Mouse (Mus musculus): Measurements from ENCODE around the gene Dnajb14. TPM values are rescaled to one million over a fixed set of nuclear protein-coding genes. Genes with fewer than 3 reads are reported as not detected.
"Not testable (repeated sequence)": the region's sequence is repeated elsewhere in the genome, so short reads cannot be mapped to it uniquely, and the experiment has no call there.

Dnajb14 gene
- polyA plus RNA-seq, 2 experiments from 2014 or later: 5.0 to 6.0 TPM

GRCm38 (mm10) chr3:137918932-137919311 lies 51.4 kb downstream of the Dnajb14 start:
- peak; percentile 5 for ATAC-seq

- ATAC-seq: no peak
These were observed 51.9 kb downstream of the Dnajb14 start for GRCm38 (mm10) chr3:137919398-137919797.

GRCm38 (mm10) chr3:137920594-137920993 lies 53.1 kb downstream of the Dnajb14 start:
- no peak for ATAC-seq

- ATAC-seq: no peak
These were observed 59.5 kb downstream of the Dnajb14 start for GRCm38 (mm10) chr3:137927010-137927409.

- ATAC-seq: no peak
These were observed 62.5 kb downstream of the Dnajb14 start for GRCm38 (mm10) chr3:137929940-137930339.

- no peak for ATAC-seq
These were observed 65.3 kb downstream of the Dnajb14 start for GRCm38 (mm10) chr3:137932748-137933147.

- peak; percentile 16 for ATAC-seq
These were observed 66.5 kb downstream of the Dnajb14 start for GRCm38 (mm10) chr3:137933986-137934385.

- no peak for ATAC-seq
These were observed 68.4 kb downstream of the Dnajb14 start for GRCm38 (mm10) chr3:137935570-137936525.

GRCm38 (mm10) chr3:137936541-137936940 lies 69.1 kb downstream of the Dnajb14 start:
- no peak for ATAC-seq

GRCm38 (mm10) chr3:137938608-137939007 lies 71.1 kb downstream of the Dnajb14 start:
- no peak for ATAC-seq

GRCm38 (mm10) chr3:137940757-137941156 lies 73.3 kb downstream of the Dnajb14 start:
- ATAC-seq: no peak

GRCm38 (mm10) chr3:137941555-137941954 lies 74.1 kb downstream of the Dnajb14 start:
- no peak for ATAC-seq

- no peak for ATAC-seq
These were observed 74.7 kb downstream of the Dnajb14 start for GRCm38 (mm10) chr3:137942098-137942622.

GRCm38 (mm10) chr3:137943737-137944154 lies 76.3 kb downstream of the Dnajb14 start:
- ATAC-seq: no peak

GRCm38 (mm10) chr3:137946827-137947226 lies 79.4 kb downstream of the Dnajb14 start:
- no peak for ATAC-seq

- no peak for ATAC-seq
These were observed 80.0 kb downstream of the Dnajb14 start for GRCm38 (mm10) chr3:137947525-137947924.

- ATAC-seq: no peak
These were observed 82.9 kb downstream of the Dnajb14 start for GRCm38 (mm10) chr3:137950191-137950885.

GRCm38 (mm10) chr3:137951302-137951701 lies 83.8 kb downstream of the Dnajb14 start:
- not testable (repeated sequence) for ATAC-seq

- ATAC-seq: no peak
These were observed 84.3 kb downstream of the Dnajb14 start for GRCm38 (mm10) chr3:137951819-137952218.

- peak; percentile 28 for ATAC-seq
These were observed 84.9 kb downstream of the Dnajb14 start for GRCm38 (mm10) chr3:137952225-137952913.

GRCm38 (mm10) chr3:137952914-137953880 lies 85.7 kb downstream of the Dnajb14 start:
- ATAC-seq: peak; percentile 66
